ENCODE assay signal across 8 mouse cellular contexts in the genomic region with DNA sequence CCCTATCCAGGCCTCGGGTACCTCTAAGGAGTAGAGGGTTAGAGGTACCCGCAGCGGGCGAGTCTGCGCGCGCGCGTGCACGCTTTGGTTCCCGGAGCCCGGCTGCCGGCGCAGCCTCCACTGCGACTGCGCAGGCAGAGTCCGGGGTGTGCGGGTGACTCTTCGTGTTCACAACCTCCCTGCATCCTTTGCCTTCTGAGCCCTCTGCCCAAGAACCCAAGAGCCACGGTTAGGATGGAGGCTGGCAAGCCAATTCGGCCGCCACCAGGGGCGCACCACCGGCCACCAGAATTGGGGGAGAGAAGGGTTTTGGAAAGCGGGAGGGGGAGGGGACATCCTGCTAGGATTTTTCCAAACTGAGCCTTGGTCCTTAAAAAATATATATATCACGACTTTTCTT. TPM values are rescaled to one million over a fixed set of nuclear protein-coding genes. Genes with fewer than 3 reads are reported as not detected.
DNase-seq lines count a peak whose midpoint lies in the region; ATAC-seq lines count a peak whose summit lies in the region.

No protein-coding gene starts in this region.

- H3K27ac ChIP-seq in liver, embryonic 16.5 days (ENCODE audit: low read length) = no peak overlapping the region

- H3K4me1 ChIP-seq in liver, embryonic 16.5 days (ENCODE audit: control insufficient read depth, low read depth, low read length) = peaks cover 11% of the 10 kb centered on the region

- peaks cover 57% of the 10 kb centered on the region for H3K27me3 ChIP-seq in liver, embryonic 16.5 days (ENCODE audit: control insufficient read depth, insufficient read depth, low read depth, low read length)

- whole genome bisulfite sequencing in liver, embryonic 16.5 days (ENCODE audit: insufficient replicate concordance) = 5% methylated on average over 26 of the region's 26 CpGs

- peak; percentile 56 for DNase-seq in ovary, postnatal 14 days (ENCODE audit: low spot score)
- DNase-seq in ovary, postnatal 10 days (ENCODE audit: low spot score) = no peak
- DNase-seq in cerebellum, adult 8-10 months = peak; percentile 77
- DNase-seq in frontal cortex, postnatal 36 days (ENCODE audit: low spot score in 2 of 2) = peak; percentile 64 to 69
- peak; percentile 47 for DNase-seq in kidney, adult 9 months
- peak; percentile 62 to 68 for DNase-seq in right cerebral cortex, adult 2 months (ENCODE audit: low spot score in 2 of 2)

- H3K9me3 ChIP-seq in liver, embryonic 16.5 days (replicated peaks; ENCODE audit: control insufficient read depth, low read length) = no peaks in the 10 kb centered on the region

- H3K9ac ChIP-seq in liver, embryonic 16.5 days (ENCODE audit: low read depth, low read length) = no peak overlapping the region

- ATAC-seq in liver, embryonic 16.5 days (ENCODE audit: low read depth) = no peak
- no peak for ATAC-seq in erythroblast, adult 5-6 weeks (replicated peaks; ENCODE audit: low FRiP score, poor library complexity, severe bottlenecking)

- no peak overlapping the region for H3K4me3 ChIP-seq in liver, embryonic 16.5 days (ENCODE audit: low read depth, low read length)

- H3K4me2 ChIP-seq in liver, embryonic 16.5 days (ENCODE audit: low read depth, low read length) = peak overlapping the region; percentile 15; the same call in 1 of the 2 replicates

- H3K36me3 ChIP-seq in liver, embryonic 16.5 days (ENCODE audit: control insufficient read depth, insufficient read depth) = no peaks in the 10 kb centered on the region

RNA-seq across cellular contexts. Expression of a gene that starts 2.7 kb away (rescaled TPM):
- 0.86 and 1.2 TPM in 2 replicates for polyA plus RNA-seq in liver, embryonic 16.5 days (2015; fragmentation: Nextera tagmentation; extraction: Ambion mirVana)
- 0.58 and 1.7 TPM in 2 replicates for total RNA-seq in erythroblast, adult 5-6 weeks (2015; ENCODE audit: low replicate concordance)
- 0.09 and 0.14 TPM in 2 replicates for total RNA-seq in erythroblast, adult 5-6 weeks (2017; ENCODE audit: low replicate concordance)

RNA-seq across cellular contexts. Expression of a gene that starts 57.8 kb away (rescaled TPM):
- 0.41 and 0.43 TPM in 2 replicates for polyA plus RNA-seq in liver, embryonic 16.5 days (2015; fragmentation: Nextera tagmentation; extraction: Ambion mirVana)
- total RNA-seq in erythroblast, adult 5-6 weeks (2015; ENCODE audit: low replicate concordance) = not detected in 2 replicates
- not detected in 2 replicates for total RNA-seq in erythroblast, adult 5-6 weeks (2017; ENCODE audit: low replicate concordance)

RNA-seq across cellular contexts. Expression of a gene that starts 58.1 kb away (rescaled TPM):
- 108 and 110 TPM in 2 replicates for polyA plus RNA-seq in liver, embryonic 16.5 days (2015; fragmentation: Nextera tagmentation; extraction: Ambion mirVana)
- 23.1 and 32.4 TPM in 2 replicates for total RNA-seq in erythroblast, adult 5-6 weeks (2015; ENCODE audit: low replicate concordance)
- 26.2 and 32.8 TPM in 2 replicates for total RNA-seq in erythroblast, adult 5-6 weeks (2017; ENCODE audit: low replicate concordance)
